Mouse (Mus musculus) forebrain, embryonic 13.5 days (tissue): ENCODE results near the gene Dock3. TPM values are rescaled to one million over a fixed set of nuclear protein-coding genes. Genes with fewer than 3 reads are reported as not detected.

Experiments used
- ATAC-seq: fragments of 200-750 bp; cut with Nextera tagmentation; 2 replicates; pipeline ENCODE4 v1.8.0; 2017
- H3K27ac ChIP-seq: fragments of 300-500 bp; sonication (generic); 2 replicates; pipeline ENCODE4 v1.5.1; 2015; ENCODE audit warnings: inconsistent platforms, mild to moderate bottlenecking, moderate library complexity
- H3K27me3 ChIP-seq: fragments of 300-500 bp; sonication (generic); 2 replicates; pipeline ENCODE4 v1.6.1; 2015; ENCODE audit warnings: mild to moderate bottlenecking, inconsistent platforms
- H3K36me3 ChIP-seq: fragments of 300-500 bp; sonication (generic); 2 replicates; pipeline ENCODE4 v1.6.1; 2015; ENCODE audit warnings: mild to moderate bottlenecking, inconsistent platforms; ENCODE audit not compliant: poor library complexity, severe bottlenecking
- H3K4me1 ChIP-seq: fragments of 300-500 bp; sonication (generic); 2 replicates; pipeline ENCODE4 v1.6.1; 2015; ENCODE audit warnings: inconsistent platforms
- H3K4me2 ChIP-seq: fragments of 300-500 bp; sonication (generic); 2 replicates; pipeline ENCODE4 v1.6.1; 2015; ENCODE audit warnings: inconsistent platforms, mild to moderate bottlenecking, moderate library complexity
- H3K4me3 ChIP-seq: fragments of 300-500 bp; sonication (generic); 2 replicates; pipeline ENCODE4 v1.5.1; 2015; ENCODE audit warnings: mild to moderate bottlenecking, inconsistent platforms
- H3K9ac ChIP-seq: fragments of 300-500 bp; sonication (generic); 2 replicates; pipeline ENCODE4 v1.6.1; 2015; ENCODE audit warnings: mild to moderate bottlenecking, inconsistent platforms
- H3K9me3 ChIP-seq: fragments of 300-500 bp; sonication (generic); replicated peaks from 2 replicates; pipeline ENCODE4 v1.6.1; 2016; ENCODE audit warnings: inconsistent platforms
- WGBS: fragments of 180-500 bp; shearing (Covaris S2); methylation state at CpG from one replicate; pipeline ENCODE4 v1.1.7; 2015; 5-methylcytosine and 5-hydroxymethylcytosine counted together
- polyA plus RNA-seq: library from polyadenylated mRNA; unstranded; fragments of >200 nt; fragmentation: Nextera tagmentation; extraction: Ambion mirVana; gene quantifications from 2 replicates; pipeline ENCODE4 v1.2.1, GENCODE M21; 2015

Gene Dock3
- polyA plus RNA-seq, 1 experiment from 2014 or later, result 16.1 TPM

- H3K36me3 ChIP-seq, result no peaks in the 10 kb centered on the region
- no peak overlapping the region for H3K4me2 ChIP-seq
- no peaks in the 10 kb centered on the region for H3K9me3 ChIP-seq
- H3K9ac ChIP-seq, result no peak overlapping the region
- 100% methylated on average over 1 of the region's 1 CpGs for WGBS
- H3K4me1 ChIP-seq, result no peaks in the 10 kb centered on the region; the same call in 1 of the 2 replicates
- no peak overlapping the region for H3K4me3 ChIP-seq
- no peak overlapping the region for H3K27ac ChIP-seq
- ATAC-seq, result no peak
- H3K27me3 ChIP-seq, result no peaks in the 10 kb centered on the region
These were observed 38.1 kb upstream of the Dock3 start for GRCm38 (mm10) chr9:107269772-107270171.

- H3K36me3 ChIP-seq, result no peaks in the 10 kb centered on the region
- no peaks in the 10 kb centered on the region for H3K27me3 ChIP-seq
- H3K4me3 ChIP-seq, result no peak overlapping the region
- H3K4me1 ChIP-seq, result no peaks in the 10 kb centered on the region
- H3K9ac ChIP-seq, result no peak overlapping the region
- ATAC-seq, result no peak
- WGBS, result 66% methylated on average over 4 of the region's 4 CpGs
- H3K4me2 ChIP-seq, result no peak overlapping the region
- no peaks in the 10 kb centered on the region for H3K9me3 ChIP-seq
- H3K27ac ChIP-seq, result no peak overlapping the region
These were observed 36.2 kb upstream of the Dock3 start for GRCm38 (mm10) chr9:107267721-107268402.

GRCm38 (mm10) chr9:107267028-107267427 is 35.3 kb upstream of the Dock3 start:
- Histone ChIP-seq H3K4me3 (no peak overlapping the region), H3K27me3 (no peaks in the 10 kb centered on the region), H3K9me3 (no peaks in the 10 kb centered on the region), H3K9ac (no peak overlapping the region), H3K4me1 (no peaks in the 10 kb centered on the region; the same call in 1 of the 2 replicates), H3K36me3 (no peaks in the 10 kb centered on the region), H3K27ac (no peak overlapping the region), H3K4me2 (no peak overlapping the region)
- no peak for ATAC-seq
- WGBS, result 81% methylated on average over 1 of the region's 1 CpGs

GRCm38 (mm10) chr9:107264731-107265130 is 33.0 kb upstream of the Dock3 start:
- no peaks in the 10 kb centered on the region for H3K27me3 ChIP-seq
- 74% methylated on average over 3 of the region's 3 CpGs for WGBS
- peaks cover 8% of the 10 kb centered on the region; the same call in 1 of the 2 replicates for H3K4me1 ChIP-seq
- H3K4me3 ChIP-seq, result no peak overlapping the region
- no peak for ATAC-seq
- H3K9me3 ChIP-seq, result no peaks in the 10 kb centered on the region
- no peak overlapping the region for H3K27ac ChIP-seq
- no peak overlapping the region for H3K9ac ChIP-seq
- H3K4me2 ChIP-seq, result no peak overlapping the region
- no peaks in the 10 kb centered on the region for H3K36me3 ChIP-seq

- no peaks in the 10 kb centered on the region for H3K27me3 ChIP-seq
- H3K27ac ChIP-seq, result no peak overlapping the region
- no peaks in the 10 kb centered on the region for H3K36me3 ChIP-seq
- 88% methylated on average over 5 of the region's 5 CpGs for WGBS
- H3K4me1 ChIP-seq, result peaks cover 13% of the 10 kb centered on the region; the same call in 1 of the 2 replicates
- no peak overlapping the region for H3K4me2 ChIP-seq
- no peaks in the 10 kb centered on the region for H3K9me3 ChIP-seq
- no peak overlapping the region for H3K4me3 ChIP-seq
- H3K9ac ChIP-seq, result no peak overlapping the region
- ATAC-seq, result no peak
These were observed 32.2 kb upstream of the Dock3 start for GRCm38 (mm10) chr9:107263912-107264311.

- Histone ChIP-seq H3K4me1 (peaks cover 19% of the 10 kb centered on the region; the same call in 1 of the 2 replicates), H3K27me3 (no peaks in the 10 kb centered on the region), H3K36me3 (no peaks in the 10 kb centered on the region), H3K9me3 (no peaks in the 10 kb centered on the region), H3K4me3 (no peak overlapping the region), H3K27ac (no peak overlapping the region), H3K4me2 (no peak overlapping the region), H3K9ac (no peak overlapping the region)
- no peak for ATAC-seq
- 75% methylated on average over 7 of the region's 7 CpGs for WGBS
These were observed 30.7 kb upstream of the Dock3 start for GRCm38 (mm10) chr9:107262375-107262774.

GRCm38 (mm10) chr9:107261792-107262191 is 30.1 kb upstream of the Dock3 start:
- no peak overlapping the region for H3K9ac ChIP-seq
- H3K9me3 ChIP-seq, result no peaks in the 10 kb centered on the region
- no peak overlapping the region for H3K4me2 ChIP-seq
- H3K36me3 ChIP-seq, result no peaks in the 10 kb centered on the region
- H3K27me3 ChIP-seq, result no peaks in the 10 kb centered on the region
- H3K4me3 ChIP-seq, result no peak overlapping the region
- WGBS, result 88% methylated on average over 6 of the region's 6 CpGs
- peaks cover 19% of the 10 kb centered on the region; the same call in 1 of the 2 replicates for H3K4me1 ChIP-seq
- ATAC-seq, result no peak
- no peak overlapping the region for H3K27ac ChIP-seq

GRCm38 (mm10) chr9:107260836-107261235 is 29.1 kb upstream of the Dock3 start:
- Histone ChIP-seq H3K9me3 (no peaks in the 10 kb centered on the region), H3K36me3 (no peaks in the 10 kb centered on the region), H3K27ac (no peak overlapping the region), H3K27me3 (no peaks in the 10 kb centered on the region), H3K4me3 (no peak overlapping the region), H3K9ac (no peak overlapping the region), H3K4me1 (peaks cover 23% of the 10 kb centered on the region; the same call in 1 of the 2 replicates), H3K4me2 (no peak overlapping the region)
- no peak for ATAC-seq
- 61% methylated on average over 8 of the region's 8 CpGs for WGBS

- ATAC-seq, result no peak
- 69% methylated on average over 2 of the region's 2 CpGs for WGBS
These were observed 28.7 kb upstream of the Dock3 start for GRCm38 (mm10) chr9:107260429-107260828.

GRCm38 (mm10) chr9:107259571-107259970 is 27.9 kb upstream of the Dock3 start:
- no peaks in the 10 kb centered on the region for H3K36me3 ChIP-seq
- H3K4me1 ChIP-seq, result peaks cover 35% of the 10 kb centered on the region
- H3K4me3 ChIP-seq, result no peak overlapping the region
- ATAC-seq, result no peak
- H3K4me2 ChIP-seq, result no peak overlapping the region
- no peaks in the 10 kb centered on the region for H3K27me3 ChIP-seq
- H3K9me3 ChIP-seq, result no peaks in the 10 kb centered on the region
- WGBS, result 67% methylated on average over 6 of the region's 6 CpGs
- H3K9ac ChIP-seq, result no peak overlapping the region
- no peak overlapping the region; the same call in 1 of the 2 replicates for H3K27ac ChIP-seq

More at GRCm38 (mm10) chr9:107260429-107260828, 28.7 kb upstream of the Dock3 start:
- Histone ChIP-seq H3K4me3 (no peak overlapping the region), H3K27me3 (no peaks in the 10 kb centered on the region), H3K36me3 (no peaks in the 10 kb centered on the region), H3K4me1 (peaks cover 27% of the 10 kb centered on the region), H3K4me2 (no peak overlapping the region), H3K9me3 (no peaks in the 10 kb centered on the region), H3K9ac (no peak overlapping the region), H3K27ac (no peak overlapping the region)

GRCm38 (mm10) chr9:107255596-107255995 is 23.9 kb upstream of the Dock3 start:
- Histone ChIP-seq H3K9me3 (no peaks in the 10 kb centered on the region), H3K27ac (peak overlapping the region; percentile 59), H3K9ac (no peak overlapping the region), H3K27me3 (no peaks in the 10 kb centered on the region), H3K4me2 (no peak overlapping the region), H3K36me3 (no peaks in the 10 kb centered on the region), H3K4me1 (peaks cover 63% of the 10 kb centered on the region), H3K4me3 (no peak overlapping the region)
- 33% methylated on average over 3 of the region's 3 CpGs for WGBS
- no peak for ATAC-seq

GRCm38 (mm10) chr9:107254925-107255324 is 23.2 kb upstream of the Dock3 start:
- Histone ChIP-seq H3K27ac (peak overlapping the region; percentile 59), H3K4me1 (peaks cover 57% of the 10 kb centered on the region), H3K4me2 (no peak overlapping the region), H3K27me3 (no peaks in the 10 kb centered on the region), H3K9ac (no peak overlapping the region), H3K9me3 (no peaks in the 10 kb centered on the region), H3K4me3 (no peak overlapping the region), H3K36me3 (no peaks in the 10 kb centered on the region)
- ATAC-seq, result no peak
- WGBS, result 87% methylated on average over 3 of the region's 3 CpGs
